Mouse (Mus musculus) thymus, adult 2 months (tissue): ENCODE results near the gene Foxl1. TPM values are rescaled to one million over a fixed set of nuclear protein-coding genes. Genes with fewer than 3 reads are reported as not detected.

ENCODE experiments used
- DNase-seq: peaks from one replicate; pipeline ENCODE4 v3.0.0; 2021
- H3K27ac ChIP-seq: fragments of 200-500 bp; 2 replicates; pipeline ENCODE4 v1.5.1; 2012; ENCODE audit warnings: low read length, control low read depth; ENCODE audit not compliant: control insufficient read depth, insufficient read depth
- H3K27me3 ChIP-seq: fragments of 200-500 bp; 2 replicates; pipeline ENCODE4 v1.6.1; 2012; ENCODE audit warnings: mild to moderate bottlenecking, low read length, moderate library complexity, mixed read lengths; ENCODE audit not compliant: control insufficient read depth, insufficient read depth
- H3K36me3 ChIP-seq: fragments of 200-500 bp; 2 replicates; pipeline ENCODE4 v1.6.1; 2012; ENCODE audit warnings: mild to moderate bottlenecking, low read length, moderate library complexity; ENCODE audit not compliant: control insufficient read depth, insufficient read depth
- H3K4me1 ChIP-seq: fragments of 200-500 bp; replicated peaks from 2 replicates; pipeline ENCODE4 v1.6.1; 2012; ENCODE audit warnings: low read length; ENCODE audit not compliant: control insufficient read depth, insufficient read depth
- H3K4me3 ChIP-seq: fragments of 200-500 bp; 2 replicates; pipeline ENCODE4 v1.5.1; 2012; ENCODE audit warnings: mild to moderate bottlenecking, low read length, control low read depth, moderate library complexity; ENCODE audit not compliant: control insufficient read depth, insufficient read depth
- CTCF ChIP-seq: fragments of 200-500 bp; IDR thresholded peaks from 2 replicates; pipeline ENCODE4 v1.5.1; 2012; ENCODE audit warnings: mild to moderate bottlenecking, control low read depth, low read length, moderate library complexity, borderline replicate concordance; ENCODE audit not compliant: control insufficient read depth, poor library complexity, insufficient read depth; ENCODE audit errors: extremely low read depth
- POLR2A ChIP-seq: fragments of 200-500 bp; IDR thresholded peaks from 2 replicates; pipeline ENCODE4 v1.6.1; 2012; ENCODE audit warnings: mild to moderate bottlenecking, low read length, control low read depth, moderate library complexity; ENCODE audit not compliant: control insufficient read depth, poor library complexity, insufficient read depth; ENCODE audit errors: extremely low read depth
- WGBS: fragments of 180-500 bp; shearing (Covaris S2); methylation state at CpG from one replicate; pipeline ENCODE4 v1.1.7; 2018; 5-methylcytosine and 5-hydroxymethylcytosine counted together
- polyA plus RNA-seq: library from polyadenylated mRNA; depleted of rRNA; stranded (reverse); fragments of >200 nt; gene quantifications from 2 replicates; pipeline ENCODE4 v1.2.3, GENCODE M21; 2012

The Foxl1 gene
- polyA plus RNA-seq, 1 experiment: 0.11 TPM

- Histone ChIP-seq H3K4me3 (no peak overlapping the region), H3K27me3 (peaks cover 31% of the 10 kb centered on the region)
These were observed 14.5 kb upstream of the Foxl1 start for GRCm38 (mm10) chr8:121113261-121113660.

DNA sequence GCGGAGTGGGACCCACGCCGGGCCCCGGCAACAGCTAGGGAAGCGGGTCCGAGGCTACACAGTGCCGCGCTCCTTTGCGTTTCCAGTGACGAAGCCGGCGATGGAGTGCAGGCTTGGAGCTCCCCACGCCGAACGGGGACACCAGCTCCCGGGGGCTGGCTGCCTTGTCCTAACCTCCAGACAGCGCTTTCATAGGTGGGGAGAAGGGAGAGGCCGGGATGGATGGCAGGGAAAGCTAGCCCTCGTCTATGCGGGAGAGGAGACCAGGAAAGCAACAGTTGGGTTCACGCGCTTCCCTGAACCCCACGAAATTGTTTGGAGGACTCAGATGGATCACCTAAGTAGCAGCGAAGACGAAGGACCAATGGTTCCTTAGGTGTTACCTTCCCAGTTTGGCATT lies 12.6 kb upstream of the Foxl1 start:
- TF ChIP-seq POLR2A: no peak
- TF ChIP-seq CTCF: no peak
- no peak for DNase-seq
- H3K4me3 ChIP-seq: no peak overlapping the region
- WGBS: 8% methylated on average over 25 of the region's 25 CpGs
- H3K27ac ChIP-seq: no peak overlapping the region
- H3K27me3 ChIP-seq: peaks cover 37% of the 10 kb centered on the region
- H3K36me3 ChIP-seq: no peaks in the 10 kb centered on the region
- H3K4me1 ChIP-seq: peaks cover 5% of the 10 kb centered on the region; the same call in 1 of the 2 replicates

More at GRCm38 (mm10) chr8:121113261-121113660, 14.5 kb upstream of the Foxl1 start:
- TF ChIP-seq POLR2A: no peak
- peak; percentile 99 for TF ChIP-seq CTCF
- 1% methylated on average over 21 of the region's 21 CpGs for WGBS
- peaks cover 5% of the 10 kb centered on the region; the same call in 1 of the 2 replicates for H3K4me1 ChIP-seq
- no peak overlapping the region for H3K27ac ChIP-seq
- peak; percentile 97 for DNase-seq
- H3K36me3 ChIP-seq: no peaks in the 10 kb centered on the region

DNA sequence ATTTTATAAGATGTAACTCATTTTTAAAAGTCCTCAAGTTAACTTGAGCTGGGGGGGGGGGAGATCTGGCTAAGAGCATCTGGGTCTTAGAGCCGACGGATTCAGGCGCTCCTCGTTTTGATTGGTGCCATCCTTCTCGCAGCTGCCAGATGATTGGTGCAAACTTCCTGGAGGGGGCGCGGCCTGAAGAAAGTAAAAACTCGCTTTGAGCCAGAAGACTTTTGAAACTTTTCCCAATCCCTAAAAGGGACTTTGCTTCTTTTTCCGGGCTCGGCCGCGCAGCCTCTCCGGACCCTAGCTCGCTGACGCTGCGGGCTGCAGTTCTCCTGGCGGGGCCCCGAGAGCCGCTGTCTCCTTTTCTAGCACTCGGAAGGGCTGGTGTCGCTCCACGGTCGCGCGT lies 11.8 kb upstream of the Foxl1 start, which contains the start of gene Foxc2:
TSS of gene Foxc2 (plus strand) at position 224 of the 400 bp plus-strand sequence.
- WGBS: 3% methylated on average over 25 of the region's 25 CpGs
- Histone ChIP-seq H3K36me3 (no peaks in the 10 kb centered on the region), H3K4me3 (peak within 1 kb of the TSS; percentile 45), H3K27me3 (peaks cover 39% of the 10 kb centered on the region), H3K27ac (no peak within 1 kb of the TSS), H3K4me1 (peaks cover 8% of the 10 kb centered on the region; the same call in 1 of the 2 replicates)
- DNase-seq: peak; percentile 70
- 0 out of 2 replicates have a peak, but pooled peaks have one; percentile 11 for TF ChIP-seq CTCF
- TF ChIP-seq POLR2A: no peak

DNA sequence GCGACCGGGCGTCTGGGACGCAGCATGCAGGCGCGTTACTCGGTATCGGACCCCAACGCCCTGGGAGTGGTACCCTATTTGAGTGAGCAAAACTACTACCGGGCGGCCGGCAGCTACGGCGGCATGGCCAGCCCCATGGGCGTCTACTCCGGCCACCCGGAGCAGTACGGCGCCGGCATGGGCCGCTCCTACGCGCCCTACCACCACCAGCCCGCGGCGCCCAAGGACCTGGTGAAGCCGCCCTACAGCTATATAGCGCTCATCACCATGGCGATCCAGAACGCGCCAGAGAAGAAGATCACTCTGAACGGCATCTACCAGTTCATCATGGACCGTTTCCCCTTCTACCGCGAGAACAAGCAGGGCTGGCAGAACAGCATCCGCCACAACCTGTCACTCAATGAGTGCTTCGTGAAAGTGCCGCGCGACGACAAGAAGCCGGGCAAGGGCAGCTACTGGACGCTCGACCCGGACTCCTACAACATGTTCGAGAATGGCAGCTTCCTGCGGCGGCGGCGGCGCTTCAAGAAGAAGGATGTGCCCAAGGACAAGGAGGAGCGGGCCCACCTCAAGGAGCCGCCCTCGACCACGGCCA lies 11.1 kb upstream of the Foxl1 start:
- no peak for DNase-seq
- Histone ChIP-seq H3K27ac (no peak overlapping the region), H3K27me3 (peaks cover 44% of the 10 kb centered on the region), H3K36me3 (no peaks in the 10 kb centered on the region), H3K4me3 (peak overlapping the region; percentile 45), H3K4me1 (peaks cover 10% of the 10 kb centered on the region; the same call in 1 of the 2 replicates)
- 14% methylated on average over 55 of the region's 55 CpGs for WGBS
- TF ChIP-seq POLR2A: no peak
- TF ChIP-seq CTCF: no peak

DNA sequence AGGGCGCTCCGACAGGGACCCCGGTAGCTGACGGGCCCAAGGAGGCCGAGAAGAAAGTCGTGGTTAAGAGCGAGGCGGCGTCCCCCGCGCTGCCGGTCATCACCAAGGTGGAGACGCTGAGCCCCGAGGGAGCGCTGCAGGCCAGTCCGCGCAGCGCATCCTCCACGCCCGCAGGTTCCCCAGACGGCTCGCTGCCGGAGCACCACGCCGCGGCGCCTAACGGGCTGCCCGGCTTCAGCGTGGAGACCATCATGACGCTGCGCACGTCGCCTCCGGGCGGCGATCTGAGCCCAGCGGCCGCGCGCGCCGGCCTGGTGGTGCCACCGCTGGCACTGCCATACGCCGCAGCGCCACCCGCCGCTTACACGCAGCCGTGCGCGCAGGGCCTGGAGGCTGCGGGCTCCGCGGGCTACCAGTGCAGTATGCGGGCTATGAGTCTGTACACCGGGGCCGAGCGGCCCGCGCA lies 10.5 kb upstream of the Foxl1 start:
- 8% methylated on average over 62 of the region's 62 CpGs for WGBS
- DNase-seq: no peak
- TF ChIP-seq CTCF (no peak), POLR2A (no peak)
- no peak overlapping the region for H3K4me3 ChIP-seq
- H3K27me3 ChIP-seq: peaks cover 44% of the 10 kb centered on the region
- no peak overlapping the region for H3K27ac ChIP-seq
- no peaks in the 10 kb centered on the region for H3K36me3 ChIP-seq
- peaks cover 10% of the 10 kb centered on the region; the same call in 1 of the 2 replicates for H3K4me1 ChIP-seq

DNA sequence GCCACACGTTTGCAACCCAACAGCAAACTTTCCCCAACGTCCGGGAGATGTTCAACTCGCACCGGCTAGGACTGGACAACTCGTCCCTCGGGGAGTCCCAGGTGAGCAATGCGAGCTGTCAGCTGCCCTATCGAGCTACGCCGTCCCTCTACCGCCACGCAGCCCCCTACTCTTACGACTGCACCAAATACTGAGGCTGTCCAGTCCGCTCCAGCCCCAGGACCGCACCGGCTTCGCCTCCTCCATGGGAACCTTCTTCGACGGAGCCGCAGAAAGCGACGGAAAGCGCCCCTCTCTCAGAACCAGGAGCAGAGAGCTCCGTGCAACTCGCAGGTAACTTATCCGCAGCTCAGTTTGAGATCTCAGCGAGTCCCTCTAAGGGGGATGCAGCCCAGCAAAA lies 9.8 kb upstream of the Foxl1 start:
- 9% methylated on average over 28 of the region's 28 CpGs for WGBS
- Histone ChIP-seq H3K27me3 (peaks cover 44% of the 10 kb centered on the region), H3K4me3 (no peak overlapping the region), H3K27ac (no peak overlapping the region), H3K36me3 (no peaks in the 10 kb centered on the region), H3K4me1 (peaks cover 10% of the 10 kb centered on the region; the same call in 1 of the 2 replicates)
- DNase-seq: no peak
- TF ChIP-seq CTCF: no peak
- TF ChIP-seq POLR2A: no peak
